Mouse (Mus musculus) retina, adult 2 months (tissue): Measurements from ENCODE around the gene Parvb.

ENCODE experiments used
- DNase-seq: peaks from one replicate; pipeline ENCODE4 v3.0.0-alpha.2; 2012; ENCODE audit warnings: low read depth, low spot score

Gene Parvb

DNA sequence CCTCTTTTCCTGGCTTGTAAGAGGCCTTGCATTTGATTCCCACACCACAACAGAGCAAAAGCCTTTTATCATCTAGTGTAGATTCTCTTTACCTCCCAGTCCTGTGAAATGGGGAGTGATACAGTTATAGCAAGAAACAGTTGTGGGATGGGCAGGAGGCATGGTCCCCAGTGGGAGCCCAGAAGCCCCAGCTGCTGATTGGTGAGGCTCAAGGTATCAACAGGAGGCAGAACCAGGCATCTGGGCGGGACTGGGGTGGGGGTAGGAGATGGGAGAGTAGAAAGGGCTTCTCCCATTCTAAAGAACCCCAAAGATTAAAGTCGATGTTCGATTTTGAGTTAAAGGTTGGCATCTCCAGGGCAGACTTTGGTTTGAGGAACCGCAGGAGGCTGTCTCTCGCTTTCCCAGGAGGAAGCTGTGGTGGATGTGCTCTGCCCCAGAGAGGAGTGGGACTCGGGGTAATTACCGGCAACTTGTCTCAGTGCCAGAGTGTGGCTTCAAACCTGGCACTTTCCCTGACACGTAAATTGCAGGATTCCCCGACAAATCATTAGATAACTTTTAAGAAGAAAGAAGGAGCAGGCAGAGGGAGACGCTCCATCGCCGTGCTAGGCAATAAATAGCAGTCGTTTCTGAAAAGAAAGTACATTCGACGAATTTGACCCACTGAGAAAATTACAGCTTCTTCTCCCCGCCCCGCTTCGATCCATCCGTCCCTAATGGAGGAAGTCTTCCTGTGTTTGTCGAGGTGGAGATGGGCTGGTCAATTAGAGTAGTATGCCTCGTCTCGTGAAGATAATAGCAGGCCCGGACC lies 13.7 kb upstream of the Parvb start:
- no peak for DNase-seq

GRCm38 (mm10) chr15:84218783-84219271 lies 13.0 kb upstream of the Parvb start:
- DNase-seq = no peak

DNA sequence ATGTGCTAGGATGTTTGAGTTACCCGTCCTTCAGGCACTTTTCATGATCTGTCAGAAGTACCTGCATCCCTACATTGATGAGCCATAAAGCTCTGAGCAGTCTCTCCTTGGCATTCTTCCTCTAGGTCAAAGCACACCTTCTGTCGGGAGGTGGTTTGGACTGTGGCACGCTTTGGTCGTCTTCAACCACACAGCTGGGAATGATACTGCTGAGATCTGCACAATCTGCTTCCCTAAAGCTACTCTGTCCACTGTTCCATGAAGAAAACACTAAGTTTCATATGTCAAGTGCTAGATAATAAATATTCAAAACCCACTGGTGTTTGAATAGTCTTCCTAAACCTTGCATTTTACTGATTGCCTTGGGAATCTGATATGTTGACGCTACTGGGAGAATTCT lies 10.3 kb upstream of the Parvb start:
- DNase-seq = no peak

GRCm38 (mm10) chr15:84223423-84223822 lies 8.4 kb upstream of the Parvb start:
- DNase-seq = no peak

- no peak for DNase-seq
Measured at GRCm38 (mm10) chr15:84224779-84225178, 7.1 kb upstream of the Parvb start.

- no peak for DNase-seq
Measured at GRCm38 (mm10) chr15:84226918-84227317, 4.9 kb upstream of the Parvb start.

DNA sequence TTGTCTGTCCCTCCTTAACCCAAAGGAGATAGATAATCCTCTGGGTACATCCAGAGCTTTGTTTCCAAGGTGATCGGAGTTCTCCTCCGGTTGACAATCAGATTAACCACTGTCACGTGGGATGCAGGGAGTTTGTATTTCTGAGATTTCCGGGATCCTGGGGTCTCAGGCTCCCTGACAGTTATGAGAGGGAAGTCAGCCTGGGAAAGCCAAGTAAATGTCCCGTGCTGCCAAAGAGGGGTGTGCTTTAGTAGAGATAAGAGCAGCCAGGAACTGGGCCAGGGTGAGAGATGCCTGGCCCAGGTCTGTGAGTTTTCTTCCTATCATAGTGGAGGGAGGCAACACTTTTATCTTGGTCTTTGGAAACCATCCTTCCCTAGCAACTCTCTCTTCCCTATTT lies 1.2 kb upstream of the Parvb start:
- no peak for DNase-seq

DNA sequence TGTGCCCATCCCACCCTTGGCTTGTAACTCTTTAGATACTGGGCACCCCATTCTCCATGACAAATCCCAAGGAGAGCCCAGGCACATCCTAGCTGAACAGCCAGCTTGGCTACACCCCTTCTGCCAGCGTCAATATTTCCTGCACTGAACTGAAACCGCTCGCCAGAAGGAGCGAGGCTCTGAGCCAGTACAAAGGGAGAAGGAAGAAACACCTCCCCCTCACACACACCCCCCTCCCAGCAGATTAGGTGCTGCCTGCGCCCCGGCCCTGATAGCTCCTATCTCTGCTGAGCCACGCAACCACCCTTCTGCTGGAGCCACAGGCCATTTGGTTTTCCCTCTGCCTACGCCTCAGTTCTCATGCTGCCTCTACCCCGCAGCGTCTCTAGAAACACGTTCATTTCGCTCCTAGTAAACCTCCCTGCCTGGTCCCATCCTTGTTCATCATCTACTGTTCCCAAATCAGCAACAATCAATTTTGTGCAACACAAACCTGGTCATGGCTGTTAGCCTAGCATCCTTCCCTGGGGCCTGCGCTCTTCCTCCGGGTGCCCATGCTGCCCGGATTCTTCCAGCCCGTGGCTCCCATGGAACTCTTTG lies 630 bp upstream of the Parvb start:
- DNase-seq = no peak

- no peak for DNase-seq
Measured at GRCm38 (mm10) chr15:84232609-84233008, 766 bp downstream of the Parvb start.

GRCm38 (mm10) chr15:84234794-84235581 lies 3.1 kb downstream of the Parvb start:
- no peak for DNase-seq

DNA sequence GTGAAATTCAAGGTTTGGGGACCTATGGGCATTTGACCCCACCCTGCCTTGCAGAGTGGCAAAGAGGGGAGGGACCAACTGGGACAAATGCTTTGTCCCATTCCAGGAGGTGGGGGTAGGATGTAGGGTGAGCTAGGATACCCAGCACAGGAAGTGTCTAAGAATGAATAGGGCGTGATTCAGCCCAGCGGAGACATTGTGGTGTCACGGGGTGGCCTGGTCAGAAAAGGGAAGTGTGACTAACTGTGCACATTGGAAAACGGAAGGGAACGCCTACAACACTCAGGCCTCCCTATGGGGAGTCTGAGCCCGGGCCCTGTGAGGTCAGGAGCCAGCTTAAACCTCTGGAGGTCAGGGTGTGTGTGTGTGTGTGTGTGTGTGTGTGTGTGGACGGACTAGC lies 3.8 kb downstream of the Parvb start:
- no peak for DNase-seq

- no peak for DNase-seq
Measured at GRCm38 (mm10) chr15:84238552-84238951, 6.7 kb downstream of the Parvb start.

- DNase-seq = no peak
Measured at GRCm38 (mm10) chr15:84238991-84239401, 7.2 kb downstream of the Parvb start.

GRCm38 (mm10) chr15:84241520-84241919 lies 9.7 kb downstream of the Parvb start:
- DNase-seq = no peak

GRCm38 (mm10) chr15:84245104-84245503 lies 13.3 kb downstream of the Parvb start:
- DNase-seq = no peak

DNA sequence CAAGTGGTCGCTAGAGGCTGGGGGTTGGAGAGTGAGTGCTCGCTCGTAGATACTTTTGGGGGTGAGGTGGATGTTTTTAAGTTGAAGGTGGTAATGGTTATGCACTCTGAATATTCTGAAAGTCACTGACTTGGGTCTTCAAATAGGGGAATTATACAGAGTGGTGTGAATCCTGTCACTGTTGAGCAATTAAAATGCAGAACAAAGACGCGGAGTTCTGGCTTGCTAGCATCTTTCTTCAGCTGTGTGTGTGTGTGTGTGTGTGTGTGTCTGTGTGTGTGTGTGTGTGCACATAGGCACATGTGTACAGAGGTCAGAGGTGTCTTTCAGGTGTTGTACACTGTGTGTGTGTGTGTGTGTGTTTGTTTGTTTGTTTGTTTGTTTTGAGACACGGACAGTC lies 14.4 kb downstream of the Parvb start:
- no peak for DNase-seq

GRCm38 (mm10) chr15:84247309-84247708 lies 15.5 kb downstream of the Parvb start:
- DNase-seq = no peak

DNA sequence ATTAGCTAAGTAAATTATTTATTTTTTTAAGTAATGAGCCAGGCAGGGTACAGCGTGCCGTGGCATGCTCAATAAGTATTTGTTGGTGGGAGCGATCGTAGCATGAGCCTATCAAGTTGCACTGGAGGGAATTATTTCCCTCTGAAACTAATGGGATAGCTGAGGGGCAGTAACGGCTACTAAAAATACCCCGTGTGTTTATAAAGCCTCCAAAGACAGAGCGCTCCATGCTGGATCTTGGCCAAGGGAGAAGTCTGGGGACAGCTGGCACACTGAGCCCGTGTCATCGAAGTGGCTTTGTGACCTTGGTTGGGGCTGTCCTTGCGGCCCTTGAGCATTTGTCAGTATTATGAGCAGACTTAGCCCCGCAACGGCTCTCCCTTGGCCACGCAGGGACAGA lies 19.4 kb downstream of the Parvb start:
- DNase-seq = no peak

DNA sequence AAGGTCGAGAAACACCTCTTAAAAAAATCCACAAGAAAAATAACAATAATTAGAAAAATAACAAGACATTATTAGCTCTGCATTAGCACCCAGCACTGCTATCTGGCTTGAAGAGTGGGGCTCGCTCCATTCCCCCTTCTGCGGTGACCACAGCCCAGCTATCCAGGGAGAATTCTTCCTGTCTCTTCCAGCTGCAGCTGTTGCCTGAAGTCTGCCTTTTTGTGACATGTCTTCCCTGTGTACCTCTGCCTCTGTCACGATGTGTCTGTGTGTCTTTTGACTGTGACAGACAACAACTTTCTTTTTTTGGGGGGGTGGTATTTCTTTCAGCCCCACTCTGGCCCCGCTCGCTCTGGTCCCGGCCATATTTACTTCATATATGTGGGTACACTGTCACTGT lies 20.8 kb downstream of the Parvb start:
- no peak for DNase-seq

- DNase-seq = no peak
Measured at GRCm38 (mm10) chr15:84253757-84254156, 21.9 kb downstream of the Parvb start.

GRCm38 (mm10) chr15:84254387-84254786 lies 22.5 kb downstream of the Parvb start:
- DNase-seq = no peak

- DNase-seq = no peak
Measured at GRCm38 (mm10) chr15:84256254-84256850, 24.5 kb downstream of the Parvb start.
